Mouse (Mus musculus) cerebellum, adult 9-11 months (tissue): ENCODE data around the gene Anxa8.

Source experiments
- DNase-seq: peaks from one replicate; pipeline ENCODE4 v3.0.0; 2022

Gene Anxa8

GRCm38 (mm10) chr14:34120016-34120910 lies 34.5 kb downstream of the Anxa8 start:
- DNase-seq, result no peak

GRCm38 (mm10) chr14:34120923-34121351 lies 35.2 kb downstream of the Anxa8 start:
- no peak for DNase-seq

- no peak for DNase-seq
These were observed 35.9 kb downstream of the Anxa8 start for GRCm38 (mm10) chr14:34121691-34122090.

GRCm38 (mm10) chr14:34131216-34131615 lies 45.4 kb downstream of the Anxa8 start:
- DNase-seq, result no peak

- no peak for DNase-seq
These were observed 49.6 kb downstream of the Anxa8 start for GRCm38 (mm10) chr14:34135391-34135790.

- no peak for DNase-seq
These were observed 54.2 kb downstream of the Anxa8 start for GRCm38 (mm10) chr14:34139671-34140664.

GRCm38 (mm10) chr14:34142316-34142715 lies 56.5 kb downstream of the Anxa8 start:
- DNase-seq, result no peak

- DNase-seq, result no peak
These were observed 57.1 kb downstream of the Anxa8 start for GRCm38 (mm10) chr14:34142915-34143314.
